Mouse (Mus musculus): ENCODE results near the gene Lhx2.

DNA sequence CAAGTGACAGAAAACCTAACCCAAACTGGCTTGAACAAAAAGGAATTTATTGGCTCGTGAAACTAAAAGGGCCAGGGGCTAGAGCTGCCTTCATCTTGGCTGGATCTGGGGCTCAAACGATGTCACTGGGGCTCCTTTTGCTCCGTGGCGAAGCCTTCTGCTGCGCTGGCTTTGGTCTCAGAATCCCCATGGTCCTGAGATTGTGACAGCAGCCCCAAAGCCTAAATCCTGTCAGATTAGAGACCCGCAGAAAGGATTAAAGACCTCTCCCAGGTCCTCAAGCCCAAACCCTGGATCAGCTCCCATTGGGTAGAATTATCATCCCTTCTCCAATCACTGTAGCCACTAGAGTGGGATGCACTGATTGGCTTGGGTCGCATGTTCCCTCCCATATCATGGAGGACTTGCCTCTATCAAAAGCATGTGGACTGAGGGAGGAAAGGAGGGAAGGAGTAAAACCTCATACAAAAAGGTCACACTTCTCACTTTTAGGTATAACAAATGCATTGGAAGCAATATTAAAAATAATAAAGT lies 5.4 kb upstream of the Lhx2 start:
- no peak for TF ChIP-seq CTCF (conservative IDR thresholded peaks at IDR 0.05; ENCODE audit: insufficient read depth, insufficient read length, low read depth, low read length)
- no peak for TF ChIP-seq POLR2A (IDR thresholded peaks at IDR 0.05; ENCODE audit: low read depth, low read length)
